Mouse (Mus musculus) urinary bladder, postnatal 4 days (tissue): ENCODE measurements around the gene Nxpe5.
"Not testable (repeated sequence)": the region's sequence is repeated elsewhere in the genome, so short reads cannot be mapped to it uniquely, and the experiment has no call there.

Experiments
- DNase-seq, 2 experiments: peaks; one replicate each; pipeline ENCODE4 v3.0.0; 2021 to 2022; ENCODE audit warnings: low spot score in 2 of 2

Nxpe5 gene

DNA sequence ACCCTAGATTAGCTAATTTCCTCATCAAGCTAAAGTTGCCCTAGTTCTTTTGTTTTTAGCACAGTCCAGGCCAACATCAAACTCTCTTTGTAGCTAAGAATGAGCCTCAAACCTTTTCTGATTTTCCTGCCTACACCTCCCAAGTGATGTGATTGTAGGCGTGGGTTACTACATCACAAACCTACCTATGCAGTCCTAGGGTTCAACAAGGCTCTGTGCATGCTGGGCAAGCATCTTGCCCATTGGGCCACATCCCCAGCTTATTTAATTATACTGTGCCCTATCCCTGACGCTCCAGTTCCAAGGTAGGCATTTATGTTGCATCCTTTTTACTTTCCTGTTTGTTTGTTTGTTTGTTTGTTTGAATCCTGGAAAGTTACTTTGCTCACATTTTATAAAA, at the start of gene Nxpe5:
Gene Nxpe5, plus strand, starts transcription at position 199 of the 400 bp plus-strand sequence.
- DNase-seq: no peak

DNA sequence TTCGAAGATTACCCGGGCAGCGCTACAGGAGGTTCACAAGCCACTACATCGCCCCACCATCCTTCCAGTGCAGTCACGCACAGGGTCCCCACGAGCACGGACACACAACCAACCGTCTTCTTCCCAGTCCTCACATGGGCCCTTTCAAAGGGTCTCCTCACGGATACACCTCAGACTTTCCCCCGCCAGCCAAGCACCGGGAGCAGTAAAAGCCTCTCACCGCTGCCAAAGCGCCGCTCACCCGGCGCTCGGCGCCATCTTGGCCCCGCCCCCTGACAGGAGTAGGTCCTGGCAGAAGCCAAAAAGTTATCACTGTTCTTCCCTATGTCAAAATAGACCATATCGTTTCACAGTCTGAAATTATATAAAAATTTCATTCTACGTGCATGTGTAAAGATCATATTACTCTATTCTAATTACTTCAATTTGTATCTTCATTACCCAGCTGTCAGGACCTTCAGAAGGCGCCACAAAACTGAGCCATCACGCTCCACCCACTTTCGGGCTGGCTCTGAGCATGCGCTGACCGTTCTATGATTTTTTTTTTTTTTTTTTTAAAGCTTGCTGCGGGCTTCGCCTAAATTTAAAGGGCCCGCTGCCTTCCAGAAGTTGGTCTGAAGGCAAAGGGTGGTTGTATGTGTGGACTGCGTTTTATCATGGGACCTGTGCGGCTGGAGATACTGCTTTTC, 38.6 kb upstream of the Nxpe5 start, which contains the start of the genes Taf6 and Cnpy4:
Gene Taf6, minus strand, starts transcription at position 502 of the 689 bp plus-strand sequence.
Gene Cnpy4, plus strand, starts transcription at position 536 of the 689 bp plus-strand sequence.
- peak; percentile 76 to 82 for DNase-seq

DNA sequence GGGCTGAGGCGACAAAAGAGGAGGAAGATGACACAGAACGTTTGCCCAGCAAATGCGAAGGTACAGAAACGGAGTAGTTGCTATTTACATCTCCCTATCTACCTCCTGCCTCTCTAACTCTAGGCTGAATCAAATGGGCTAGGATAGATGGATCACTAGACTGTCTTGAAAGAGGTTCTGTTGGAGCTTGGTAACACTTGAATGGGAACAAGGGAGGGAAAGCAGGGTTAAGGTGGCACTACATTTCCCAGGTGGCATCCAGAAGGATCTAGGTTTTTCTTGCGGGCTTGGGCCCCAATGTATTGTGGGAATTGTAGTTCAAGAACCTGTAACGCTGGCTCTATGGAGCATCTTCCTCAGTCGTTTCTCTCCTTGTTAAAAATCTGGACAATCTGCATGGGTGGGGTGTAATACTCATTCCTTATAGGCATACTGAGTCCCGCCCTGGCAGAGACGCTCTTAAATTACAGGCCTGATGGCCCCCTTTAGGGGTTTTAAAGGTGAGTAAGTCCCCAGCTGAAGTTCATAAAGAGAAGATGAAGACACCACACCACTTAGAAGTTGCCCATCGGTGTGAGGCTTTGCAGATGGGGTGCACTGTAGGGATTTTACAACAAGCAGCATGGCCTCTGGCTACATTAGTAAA, 37.9 kb upstream of the Nxpe5 start:
- DNase-seq: peak in 1 of 2 experiments; percentile 52

DNA sequence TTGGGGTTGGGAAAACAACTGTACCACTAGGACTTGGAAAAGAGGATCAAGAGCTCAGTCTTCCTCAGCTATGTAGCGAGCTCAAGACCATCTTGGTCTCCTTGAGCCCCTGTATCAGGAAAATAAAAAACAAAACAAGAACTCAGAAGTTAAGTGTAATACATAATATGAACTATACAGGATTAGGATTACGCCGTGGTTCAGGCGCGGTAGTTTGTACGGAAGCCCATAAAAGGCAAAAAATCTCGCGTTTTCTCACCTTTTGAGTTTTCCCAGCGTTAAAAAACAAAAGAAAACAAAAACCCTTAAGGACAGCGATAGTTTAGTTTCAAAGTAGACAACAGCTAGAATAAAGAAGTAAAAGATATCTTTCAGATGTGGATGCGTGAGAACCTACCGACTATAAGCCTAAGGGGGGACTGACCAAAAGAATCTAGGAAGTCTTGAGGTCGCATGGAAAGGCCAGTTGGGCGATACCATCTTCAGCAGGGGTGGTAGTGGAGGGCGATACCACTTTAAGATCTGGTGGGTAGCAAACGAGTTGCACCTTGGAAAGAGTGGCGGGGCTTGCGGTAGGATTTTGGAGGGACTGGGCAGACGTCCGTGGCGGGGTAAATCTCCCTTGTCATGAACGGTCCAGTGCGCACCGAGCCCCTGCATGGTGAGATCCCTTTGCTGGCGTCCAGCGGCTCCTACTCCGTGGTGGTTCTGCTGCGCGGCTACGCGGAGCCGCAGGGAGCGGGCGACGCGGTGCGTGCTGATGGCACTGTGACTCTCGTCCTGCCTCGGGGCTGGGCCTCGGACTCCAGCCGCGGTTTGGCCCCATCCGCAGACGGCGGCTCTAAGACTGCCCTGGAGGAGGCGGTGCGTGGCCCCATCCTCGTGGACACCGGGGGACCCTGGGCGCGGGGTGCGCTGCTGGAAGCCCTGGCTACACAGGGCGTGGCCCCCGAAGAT, 31.6 kb upstream of the Nxpe5 start, which contains the start of gene Mblac1:
Gene Mblac1, plus strand, starts transcription at position 544 of the 957 bp plus-strand sequence.
- peak; percentile 73 to 76 for DNase-seq

DNA sequence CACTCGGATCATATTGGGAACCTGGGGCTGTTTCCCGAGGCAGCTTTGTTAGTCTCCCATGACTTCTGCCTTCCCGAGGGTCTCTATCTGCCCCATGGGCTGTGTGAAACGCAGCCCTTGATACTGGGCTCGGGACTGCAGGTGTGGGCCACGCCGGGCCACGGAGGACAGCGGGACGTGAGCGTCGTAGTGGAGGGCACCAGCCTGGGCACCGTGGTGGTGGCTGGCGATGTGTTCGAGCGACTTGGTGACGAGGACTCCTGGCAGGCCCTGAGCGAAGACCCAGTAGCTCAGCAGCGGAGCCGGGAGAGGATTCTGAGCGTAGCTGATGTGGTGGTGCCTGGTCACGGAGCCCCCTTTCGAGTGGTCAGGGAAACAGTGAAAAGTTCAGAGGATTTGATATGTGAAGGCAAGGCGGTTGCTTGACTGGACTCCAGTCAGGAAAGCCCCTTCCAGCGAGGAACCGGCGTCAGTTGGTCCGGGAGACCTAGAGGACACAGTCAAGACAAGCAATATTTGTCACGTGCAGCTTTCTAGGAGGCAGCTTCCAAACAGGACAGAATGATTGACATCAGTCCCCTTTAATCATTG, 30.8 kb upstream of the Nxpe5 start:
- no peak for DNase-seq

DNA sequence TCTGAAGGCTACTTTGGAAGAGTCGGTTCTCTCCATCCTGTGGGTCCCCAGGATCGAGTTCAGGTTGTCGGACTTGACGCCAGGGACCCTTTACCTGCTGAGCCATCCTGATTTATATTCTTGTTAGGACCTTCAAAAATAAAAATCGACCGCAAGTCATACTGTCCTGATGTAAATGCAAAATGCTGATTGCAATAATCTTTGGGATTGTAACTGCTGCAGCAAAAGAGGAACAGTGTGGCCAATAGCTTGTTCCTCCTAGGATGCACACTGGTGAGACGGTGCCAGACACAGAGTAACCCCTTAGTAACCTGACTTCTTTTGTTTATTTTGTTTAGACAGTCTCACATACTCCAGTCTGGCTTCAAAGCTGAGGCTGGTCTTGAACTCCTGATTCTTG, 30.2 kb upstream of the Nxpe5 start:
- no peak for DNase-seq

DNA sequence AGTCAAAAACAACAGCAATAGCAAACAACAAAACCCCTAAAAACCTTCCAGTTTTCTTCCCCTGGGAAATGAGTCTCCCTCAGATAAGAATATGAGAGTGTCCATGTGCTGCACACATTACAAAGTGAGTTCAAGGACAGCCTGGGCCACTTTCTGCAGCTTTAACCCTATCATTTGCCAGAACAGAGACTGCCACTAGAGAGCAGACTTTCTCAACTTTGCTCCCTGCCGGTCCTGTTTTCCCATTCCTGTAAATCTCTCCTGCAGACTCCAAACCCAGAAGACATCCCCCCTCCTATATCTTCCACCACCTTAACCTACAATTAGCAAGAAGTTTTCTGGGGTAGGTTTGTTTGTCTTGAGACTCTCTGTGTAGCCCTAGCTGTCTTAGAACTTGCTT, 26.1 kb upstream of the Nxpe5 start:
- no peak for DNase-seq

DNA sequence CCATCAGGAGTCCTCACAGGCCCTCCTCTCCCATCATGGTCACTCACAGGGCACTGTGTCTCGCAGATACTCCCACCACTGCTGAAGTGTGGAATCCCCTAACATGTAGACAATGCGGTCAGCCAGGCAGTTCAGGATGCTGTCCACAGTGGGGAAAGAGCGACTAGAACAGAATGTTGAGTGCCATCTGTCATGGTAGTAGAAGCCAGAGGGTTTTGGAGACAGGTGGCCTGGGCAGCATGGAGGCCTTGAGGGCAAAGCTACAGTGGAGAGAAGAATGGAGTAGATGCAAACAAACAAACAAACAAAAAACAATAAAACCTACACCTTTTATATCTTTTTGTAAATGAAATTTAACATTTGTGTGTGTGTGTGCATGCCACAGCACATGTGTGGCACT, 23.6 kb upstream of the Nxpe5 start:
- DNase-seq: no peak

DNA sequence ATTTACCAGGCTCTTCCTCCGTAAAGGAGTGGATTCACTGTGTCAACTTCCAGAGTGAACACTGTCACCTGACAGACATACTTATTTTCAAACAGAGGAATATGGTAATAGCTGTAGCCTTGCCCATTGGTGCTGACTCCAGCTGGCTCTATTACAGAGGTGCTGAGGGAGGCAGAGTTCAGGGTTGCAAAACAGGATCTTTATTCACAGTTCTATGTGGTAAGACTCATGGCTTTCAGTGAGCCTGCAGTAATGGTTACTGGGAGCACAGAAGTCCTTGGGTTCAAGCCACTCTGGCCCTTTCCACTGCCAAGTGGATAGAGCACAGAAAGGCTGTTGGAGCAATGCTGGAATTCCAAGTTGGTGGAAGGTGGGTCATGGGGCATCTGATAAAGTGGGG, 18.4 kb upstream of the Nxpe5 start:
- DNase-seq: no peak

DNA sequence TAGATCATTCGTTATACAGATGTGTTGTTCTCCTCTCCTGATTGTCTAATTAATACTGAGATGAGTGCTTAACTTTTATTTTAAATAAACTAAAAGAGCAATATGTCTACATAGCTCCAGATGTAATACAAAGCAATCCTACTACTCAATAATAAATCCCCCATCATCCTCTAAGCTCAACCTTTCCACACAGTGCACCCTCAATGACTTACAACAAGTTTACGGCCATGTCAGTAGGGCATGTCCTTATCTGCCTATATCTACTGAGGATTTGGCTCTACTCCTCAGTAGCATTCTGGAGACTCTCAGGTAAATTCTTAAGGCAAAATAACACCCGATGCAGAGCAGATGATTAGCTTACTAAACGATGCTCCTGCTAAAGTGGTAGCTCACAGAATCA, 17.8 kb upstream of the Nxpe5 start:
- DNase-seq: no peak

DNA sequence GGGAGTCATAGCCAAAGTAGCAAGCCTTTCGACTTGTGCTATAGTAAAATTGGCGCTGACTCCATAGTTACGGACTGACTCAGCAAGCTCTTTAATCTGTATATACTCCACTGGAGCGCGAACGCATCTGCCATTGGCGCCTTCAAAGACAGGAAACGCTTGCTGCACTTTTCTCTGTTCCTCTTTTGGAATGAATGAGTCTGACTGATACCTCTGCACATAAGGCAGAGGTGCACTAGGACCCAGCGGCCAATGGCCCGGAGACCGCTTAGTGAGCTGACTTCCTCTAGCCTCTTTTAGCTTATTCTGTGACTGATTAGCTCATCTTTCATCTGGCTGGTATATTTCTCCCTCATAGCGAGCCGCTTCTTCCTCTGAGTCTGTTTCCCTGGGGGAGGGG, 9.1 kb upstream of the Nxpe5 start:
- not testable (repeated sequence) for DNase-seq

DNA sequence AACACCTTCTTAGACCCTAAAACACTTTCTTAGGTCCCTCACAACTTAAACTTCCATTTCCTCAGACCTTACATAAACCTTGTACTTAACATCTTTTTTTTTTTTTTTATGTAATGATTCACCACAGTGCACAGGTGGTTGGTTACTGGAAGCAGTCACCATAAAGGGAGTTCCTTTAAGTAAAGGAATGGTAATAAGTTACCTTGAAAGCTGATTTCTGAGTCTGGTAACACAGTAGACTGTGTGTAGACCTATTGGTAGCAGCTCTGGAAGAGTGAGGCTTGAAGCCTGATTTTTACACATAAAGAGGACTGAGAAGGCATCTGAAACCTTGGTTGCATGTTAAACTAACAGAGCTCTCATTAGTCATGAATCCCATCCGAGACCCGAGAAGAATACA, 5.8 kb upstream of the Nxpe5 start:
- no peak for DNase-seq

DNA sequence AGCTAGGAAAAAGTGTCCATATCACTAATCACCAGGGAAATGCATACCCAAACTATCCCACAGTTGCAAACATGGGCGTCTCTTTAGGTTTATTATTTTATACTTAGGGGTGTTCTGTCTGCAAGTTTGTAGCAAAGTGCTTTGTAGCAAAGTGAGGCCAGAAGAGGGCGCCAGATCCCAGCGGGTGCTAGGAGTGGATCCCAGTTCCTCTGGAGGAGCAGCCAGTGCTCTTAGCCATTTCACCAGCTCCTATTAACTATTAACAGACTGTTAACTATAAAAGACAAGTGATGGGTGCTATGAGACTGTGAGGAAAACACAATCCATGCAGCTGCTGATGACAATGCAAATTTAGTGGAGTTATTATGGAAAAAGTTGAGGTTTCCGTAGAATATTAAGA, 3.6 kb upstream of the Nxpe5 start:
- DNase-seq: peak; percentile 68 to 95

DNA sequence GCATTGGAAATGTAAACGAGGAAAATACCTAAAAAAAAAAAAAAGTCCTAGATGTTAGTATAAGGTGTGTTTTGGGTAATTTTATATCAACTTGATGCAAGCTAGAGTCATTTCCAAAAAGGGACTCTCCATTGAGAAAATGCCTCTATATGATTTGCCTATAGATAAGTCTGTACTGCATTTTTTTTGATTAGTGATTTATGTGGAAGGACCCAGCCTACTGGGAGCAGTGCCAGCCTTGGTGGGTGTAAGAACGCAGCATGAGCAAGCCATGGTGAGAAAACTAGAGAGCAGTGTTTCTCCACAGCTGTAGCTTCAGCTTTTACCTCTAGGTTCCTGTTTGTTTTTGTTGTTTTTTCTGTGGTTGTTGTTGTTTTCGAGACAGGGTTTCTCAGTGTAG, 2.4 kb upstream of the Nxpe5 start:
- no peak for DNase-seq

DNA sequence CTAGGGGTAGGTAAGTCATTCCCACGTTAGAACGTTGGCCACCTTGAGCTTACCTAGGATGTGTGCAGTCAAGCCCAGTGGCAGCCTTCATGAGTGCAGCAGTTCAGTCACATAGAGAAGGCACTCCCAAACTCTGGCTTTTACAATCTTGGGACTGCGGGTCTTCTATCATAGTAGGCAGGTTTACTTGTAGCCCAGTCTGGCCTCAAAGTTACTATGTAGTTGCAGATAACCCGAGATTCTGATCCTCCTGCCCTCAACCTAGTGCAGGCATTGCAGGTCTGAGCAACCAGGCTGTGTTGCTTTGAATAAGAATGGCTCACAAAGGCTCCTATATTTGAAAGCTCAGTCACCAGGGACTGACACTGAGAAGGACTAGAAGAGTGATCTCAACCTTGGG, 793 bp downstream of the Nxpe5 start:
- no peak for DNase-seq

DNA sequence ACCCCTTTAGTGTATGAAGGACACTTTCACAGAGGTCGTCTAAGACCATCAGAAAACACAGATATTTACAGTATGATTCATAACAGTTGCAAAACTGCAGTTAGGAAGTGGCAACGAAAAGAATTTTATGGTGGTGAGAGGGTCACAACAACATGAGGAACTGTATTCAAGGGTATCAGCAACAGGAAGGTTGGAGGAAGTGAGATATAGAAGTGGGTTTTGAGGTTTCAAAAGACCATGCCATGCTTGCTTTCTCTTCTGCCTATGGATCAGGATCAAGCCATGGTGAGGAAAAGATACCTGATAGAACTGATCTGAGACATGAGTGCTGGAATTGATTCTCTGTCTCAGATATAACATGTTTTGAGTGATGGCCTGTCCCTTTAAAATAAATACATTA, 1.7 kb downstream of the Nxpe5 start:
- DNase-seq: no peak

DNA sequence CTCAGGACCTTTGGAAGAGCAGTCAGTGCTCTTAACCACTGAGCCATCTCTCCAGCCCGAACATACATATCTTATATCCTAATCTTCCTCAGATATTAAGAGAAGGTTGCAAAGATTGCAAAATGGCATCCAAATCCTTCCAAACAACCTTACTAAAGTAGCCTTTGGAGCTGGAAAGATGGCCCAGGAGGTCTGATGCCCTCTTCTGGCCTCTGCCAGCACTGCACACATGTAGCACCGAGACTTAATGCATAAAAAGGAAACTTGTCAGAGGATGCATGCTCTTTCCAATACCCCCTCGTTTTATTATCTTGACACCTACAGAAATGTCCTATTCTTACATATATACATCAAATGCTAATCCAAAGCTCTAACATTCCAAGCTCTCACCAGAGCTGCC, 2.3 kb downstream of the Nxpe5 start:
- DNase-seq: no peak

DNA sequence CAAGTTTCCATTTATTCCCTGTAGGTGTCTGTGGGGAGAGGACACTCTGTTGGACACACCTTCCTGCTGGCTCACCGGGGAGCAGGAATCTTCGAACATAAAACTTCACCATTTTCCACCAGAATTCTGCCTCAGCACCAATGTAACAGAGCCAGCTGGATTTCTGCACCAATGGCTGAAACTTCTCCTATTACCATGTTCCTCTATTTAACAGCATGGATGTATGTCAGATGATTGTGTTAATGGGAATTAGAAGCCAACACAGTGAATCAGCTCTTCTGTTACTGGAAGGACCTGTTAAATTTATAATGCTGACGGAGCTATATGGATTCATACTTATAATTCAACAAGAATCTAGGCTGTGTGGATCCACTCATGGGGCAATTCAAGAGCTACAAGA, 3.8 kb downstream of the Nxpe5 start:
- no peak for DNase-seq

DNA sequence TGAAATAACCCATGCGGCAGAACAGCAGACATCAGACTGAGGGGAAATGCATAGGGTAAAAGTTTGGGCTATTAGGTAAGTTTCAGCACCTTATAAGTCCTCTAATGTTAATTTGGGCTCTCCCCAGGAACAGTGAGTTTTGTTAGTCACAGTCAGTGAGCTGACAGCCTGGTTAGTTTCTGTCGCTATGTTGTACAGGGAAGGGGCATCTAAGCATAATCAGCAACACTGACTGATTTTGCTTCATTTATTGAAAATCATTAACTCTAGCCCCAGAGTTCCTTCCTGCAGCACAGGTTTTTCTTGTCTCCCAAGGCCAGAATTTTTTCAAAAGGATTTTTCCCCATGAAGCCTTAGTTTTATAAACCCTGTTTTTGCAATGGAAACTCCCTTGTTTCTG, 8.1 kb downstream of the Nxpe5 start:
- no peak for DNase-seq

DNA sequence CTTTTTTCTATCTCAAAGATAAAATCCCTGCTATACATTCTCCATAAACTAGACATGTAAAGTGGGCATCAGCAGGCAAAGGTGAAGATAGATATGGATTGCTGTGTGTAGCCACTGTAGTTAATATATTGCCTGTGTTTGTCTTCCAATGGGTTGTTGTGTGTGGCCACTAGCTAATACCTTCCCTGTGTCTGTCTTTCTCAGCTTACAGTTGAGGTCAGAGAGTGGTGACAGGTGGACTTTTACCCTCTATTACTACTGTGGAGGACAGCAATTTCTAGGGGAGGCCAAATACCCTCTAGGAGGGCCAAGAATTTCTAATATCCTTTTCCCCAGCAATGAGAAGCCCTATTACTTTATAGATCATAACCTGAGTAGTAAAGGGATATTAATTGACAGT, 8.5 kb downstream of the Nxpe5 start:
- DNase-seq: no peak

DNA sequence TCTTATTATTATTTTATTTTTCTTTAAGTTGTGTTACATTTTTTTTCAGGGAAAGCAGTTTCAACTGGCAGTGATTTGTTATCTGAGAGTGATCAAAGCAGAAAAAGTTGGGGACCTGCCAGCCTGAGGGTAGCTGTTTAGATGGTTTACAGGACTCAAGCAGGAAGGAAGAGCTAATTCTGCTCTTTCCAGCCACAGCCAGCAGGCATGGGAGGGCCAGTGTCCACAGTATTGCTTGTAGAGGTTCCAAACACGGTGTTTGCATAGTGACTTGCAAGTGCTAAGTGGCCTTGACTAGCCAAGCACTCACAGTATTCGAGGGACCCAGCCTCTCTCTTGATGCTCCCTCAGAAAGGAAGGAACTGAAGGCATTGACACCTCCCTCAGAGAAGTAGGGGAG, 15.8 kb downstream of the Nxpe5 start:
- DNase-seq: no peak

DNA sequence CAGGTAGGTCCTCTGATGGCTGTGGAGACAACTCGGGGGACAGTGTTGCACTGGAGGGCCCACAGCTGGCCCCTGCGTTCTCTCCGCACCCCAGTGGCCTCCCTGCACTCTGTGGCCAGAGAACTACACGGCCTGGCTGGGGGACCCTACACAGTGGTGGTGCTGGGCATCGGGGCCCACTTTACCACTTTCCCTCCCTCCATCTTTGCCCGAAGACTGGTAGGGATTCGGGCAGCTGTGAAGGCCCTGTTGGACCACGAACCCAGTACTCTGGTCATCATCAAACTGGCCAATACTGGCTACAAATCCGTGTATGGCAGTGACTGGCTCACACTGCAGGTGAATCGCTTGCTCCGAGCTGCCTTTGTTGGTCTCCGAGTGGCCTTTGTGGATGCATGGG, 25.4 kb downstream of the Nxpe5 start:
- no peak for DNase-seq
